Mouse (Mus musculus) spleen, postnatal 36 days (tissue): ENCODE measurements around the gene Atg9a.
"Not testable (repeated sequence)": the region's sequence is repeated elsewhere in the genome, so short reads cannot be mapped to it uniquely, and the experiment has no call there.

ENCODE experiments used
- DNase-seq, 2 experiments: peaks; one replicate each; pipeline ENCODE4 v3.0.0; 2022; ENCODE audit warnings: low spot score in 2 of 2, mixed read lengths in 1 of 2

The Atg9a gene

DNA sequence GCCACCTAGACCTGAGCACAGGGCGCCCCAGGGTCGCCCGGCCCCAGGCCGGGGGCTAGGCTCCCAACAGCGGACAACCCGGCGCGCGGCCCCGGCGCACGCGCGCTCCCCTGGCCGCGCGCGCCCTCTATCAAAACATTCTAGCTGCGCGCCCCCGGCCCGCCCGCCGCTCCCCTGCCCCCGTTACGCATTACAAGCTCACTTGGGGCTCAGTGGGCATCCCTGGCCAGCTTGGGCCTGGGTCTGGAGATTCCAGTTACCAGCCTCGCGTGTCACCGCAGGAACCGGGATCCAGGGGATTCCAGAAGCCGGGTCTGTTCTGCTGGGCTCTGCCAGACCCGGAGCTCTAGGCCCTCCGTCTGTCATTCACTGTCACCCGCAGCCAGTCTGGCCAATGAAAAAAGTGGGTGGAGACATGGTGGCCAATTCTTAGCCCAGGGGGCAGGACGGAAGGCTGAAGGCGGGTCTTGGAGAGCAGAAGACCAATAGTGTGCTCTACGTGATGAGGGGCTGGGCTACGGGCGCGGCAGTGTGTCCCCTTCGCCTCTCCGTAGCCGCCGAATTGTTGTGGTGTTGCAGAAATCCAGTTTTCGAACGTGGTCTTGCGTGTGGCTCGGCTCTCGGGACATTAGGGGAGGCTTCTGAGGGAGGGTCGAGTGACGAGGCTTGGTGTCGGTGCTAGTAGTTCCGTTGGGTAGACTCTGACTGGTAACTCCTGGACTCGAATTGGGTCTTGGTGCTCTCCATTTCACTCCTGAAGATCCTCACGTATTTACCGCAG, at the start of gene Atg9a, which contains the start of gene Ankzf1:
TSS of gene Atg9a (minus strand) at position 575 of the 781 bp plus-strand sequence.
TSS of gene Ankzf1 (plus strand) at position 530 of the 781 bp plus-strand sequence.
- DNase-seq = peak; percentile 97 to 98

DNA sequence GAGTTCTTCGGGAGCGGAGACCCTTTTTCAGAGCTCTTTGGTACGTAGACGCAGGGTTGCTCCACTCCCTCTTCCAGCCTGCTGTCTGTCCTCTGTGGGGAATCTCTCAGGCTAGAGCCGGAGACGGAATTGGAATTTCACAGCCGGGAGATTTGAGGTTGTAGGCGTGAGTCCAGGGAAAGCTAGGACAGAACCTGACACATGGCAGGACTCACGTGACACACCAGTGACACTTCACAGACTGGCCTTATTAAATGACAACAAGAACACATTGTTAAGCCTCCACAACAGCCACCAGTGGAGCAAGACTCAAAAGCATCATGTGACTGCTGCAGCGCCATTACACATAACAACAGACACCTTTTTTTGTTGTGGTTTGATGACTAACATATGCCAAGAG, 47.6 kb upstream of the Atg9a start:
- no peak for DNase-seq

DNA sequence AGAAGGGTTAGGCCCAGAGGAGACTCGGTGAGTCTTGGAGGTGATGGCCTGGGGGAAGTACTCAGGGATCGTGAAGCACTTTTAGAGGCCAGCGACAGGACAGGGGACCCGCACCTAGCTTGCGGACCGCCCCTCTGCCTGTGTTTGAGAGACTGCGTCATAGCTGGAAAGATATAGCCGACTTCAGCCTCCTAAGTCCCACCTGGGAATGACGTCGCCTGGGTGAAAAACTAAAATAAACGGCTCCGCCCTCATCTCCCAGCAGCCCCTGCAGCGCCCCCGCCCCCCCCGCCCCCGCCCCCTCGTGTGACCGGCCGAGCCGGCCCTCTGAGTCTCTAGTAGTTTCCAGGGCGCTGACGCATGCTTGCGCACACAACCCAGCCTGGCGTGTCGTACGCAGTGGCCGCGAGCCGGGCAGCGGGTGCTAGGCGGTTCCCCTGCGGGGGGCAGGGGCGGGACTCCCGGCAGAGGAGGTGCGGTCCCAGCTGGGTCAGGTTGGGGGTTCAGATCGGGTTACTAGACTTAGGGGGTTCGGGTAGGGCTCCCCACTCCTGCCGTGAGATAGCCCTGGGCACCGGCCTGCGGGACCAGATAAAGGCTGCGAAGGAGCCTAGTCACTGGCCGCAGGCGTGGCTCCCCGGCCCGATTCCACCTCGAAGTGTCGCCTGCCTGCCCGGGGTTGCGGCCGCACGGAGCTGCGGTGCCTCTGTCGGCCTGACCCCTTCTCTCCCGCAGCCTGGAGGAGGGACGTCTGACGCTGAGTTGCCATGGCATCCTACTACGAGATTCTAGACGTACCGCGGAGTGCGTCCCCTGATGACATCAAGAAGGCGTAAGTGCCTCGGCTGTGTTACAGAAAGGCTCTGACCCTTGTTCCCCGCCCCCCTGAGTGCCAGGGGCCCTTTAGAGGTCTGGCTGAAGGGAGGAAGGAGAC, 44.4 kb upstream of the Atg9a start, which contains the start of gene Dnajb2:
TSS of gene Dnajb2 (plus strand) at position 290 of the 934 bp plus-strand sequence.
- peak; percentile 89 to 90 for DNase-seq

DNA sequence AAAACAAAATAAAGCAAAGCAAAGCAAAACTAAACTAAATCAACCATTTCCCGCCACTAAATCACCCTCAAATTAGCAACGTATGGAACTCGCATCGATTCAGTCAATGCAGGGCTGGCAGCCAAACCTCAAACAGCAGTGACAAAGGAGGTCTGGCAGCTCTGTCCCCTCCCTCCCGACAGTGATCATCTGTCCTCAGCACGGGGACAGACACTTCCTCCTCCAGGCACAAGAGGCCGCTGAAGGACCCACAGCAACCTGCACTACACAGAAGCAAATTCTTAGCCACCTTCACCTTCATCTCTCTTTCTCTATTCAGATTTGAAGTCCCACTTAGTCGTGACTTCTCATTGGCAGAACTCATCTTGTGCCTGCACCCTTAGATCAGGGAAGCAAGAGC, 42.6 kb upstream of the Atg9a start:
- peak; percentile 78 to 81 for DNase-seq

DNA sequence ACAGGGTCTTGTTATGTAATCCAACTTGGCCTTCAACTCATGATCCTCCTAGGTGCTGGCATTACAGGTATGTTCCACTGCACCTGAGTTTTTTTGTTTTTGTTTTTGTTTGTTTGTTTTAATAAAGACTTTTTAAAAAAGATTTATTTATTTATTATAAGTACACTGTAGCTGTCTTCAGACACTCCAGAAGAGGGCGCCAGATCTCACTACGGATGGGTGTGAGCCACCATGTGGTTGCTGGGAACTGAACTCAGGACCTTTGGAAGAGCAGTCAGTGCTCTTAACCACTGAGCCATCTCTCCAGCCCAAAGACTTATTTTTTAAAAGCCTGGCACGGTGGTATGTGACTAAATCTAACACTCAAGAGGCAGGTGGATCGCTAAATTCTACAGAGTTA, 40.5 kb upstream of the Atg9a start:
- DNase-seq = not testable (repeated sequence)

DNA sequence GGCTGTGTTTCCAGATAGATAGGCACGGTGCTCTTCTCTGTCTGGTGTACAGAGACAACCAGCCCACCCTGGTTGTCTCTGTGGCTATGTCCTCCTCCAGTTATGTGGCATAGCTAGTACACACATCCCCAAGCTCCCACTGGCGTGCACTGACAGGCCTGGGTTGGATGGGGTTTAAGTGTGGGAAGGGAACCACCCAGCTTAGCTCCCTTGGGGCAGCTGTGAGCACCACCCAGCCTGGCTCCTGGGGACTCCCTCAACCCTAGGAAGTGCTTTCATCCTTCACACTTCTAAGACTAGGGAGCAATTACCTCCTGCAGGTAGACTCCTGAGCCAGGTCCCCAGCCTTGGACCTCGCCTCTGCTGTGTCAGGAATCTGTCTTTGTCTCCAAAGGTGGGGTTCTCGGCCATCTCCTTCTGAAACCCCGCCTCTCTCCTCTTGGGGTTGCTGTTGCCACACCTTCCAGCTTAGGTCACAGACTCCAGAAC, 39.7 kb upstream of the Atg9a start, which contains the start of gene A630095N17Rik:
TSS of gene A630095N17Rik (minus strand) at position 439 of the 489 bp plus-strand sequence.
- no peak for DNase-seq

DNA sequence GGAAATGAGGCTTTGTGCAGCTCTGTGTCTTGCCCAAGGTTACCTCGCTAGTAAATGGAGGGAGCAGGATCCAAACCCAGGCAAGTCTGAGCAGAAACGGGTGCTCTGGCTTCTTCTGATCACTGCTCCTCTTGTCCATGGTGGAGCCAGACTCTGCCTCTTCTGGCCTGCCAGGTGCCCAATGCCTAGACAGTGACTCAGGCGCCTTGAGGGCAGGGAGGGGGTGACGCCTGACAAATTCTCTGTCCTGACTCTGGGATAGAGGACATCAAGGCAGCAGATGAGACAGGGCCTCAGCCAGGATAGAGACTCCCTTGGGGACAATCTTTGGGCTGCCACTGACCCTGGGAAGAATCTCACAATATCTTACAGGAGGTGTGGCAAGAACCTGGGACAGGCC, 39.2 kb upstream of the Atg9a start:
- no peak for DNase-seq

DNA sequence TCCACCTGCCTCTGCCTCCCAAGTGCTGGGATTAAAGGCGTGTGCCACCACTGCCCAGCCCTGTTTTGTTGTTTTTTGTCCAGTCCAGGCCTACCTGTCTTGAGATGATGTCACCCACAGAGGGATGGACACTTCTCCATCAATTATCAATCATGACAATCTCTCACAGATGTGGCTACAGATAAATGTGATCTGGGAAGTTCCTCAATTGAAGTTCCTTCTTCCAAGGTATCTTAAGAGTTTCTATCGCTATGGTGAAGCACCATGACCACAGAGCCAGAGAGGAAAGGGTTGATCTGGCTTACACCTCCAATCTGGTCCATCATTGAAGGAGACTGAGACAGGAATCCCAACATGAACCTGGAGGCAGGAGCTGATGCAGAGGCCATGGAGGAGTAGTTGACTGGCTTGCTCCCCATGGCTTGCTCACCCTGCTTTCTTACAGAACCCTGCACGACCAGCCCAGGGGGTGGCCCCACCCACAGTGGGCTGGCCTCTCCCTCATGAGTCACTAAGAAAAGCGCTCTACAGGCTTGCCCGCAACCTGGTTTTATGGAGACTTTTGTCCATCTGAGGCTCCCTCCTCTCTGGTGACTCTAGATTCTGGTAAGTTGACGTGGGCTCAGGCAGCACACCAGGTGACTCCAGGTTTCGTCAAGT, 38.5 kb upstream of the Atg9a start:
- DNase-seq = no peak

DNA sequence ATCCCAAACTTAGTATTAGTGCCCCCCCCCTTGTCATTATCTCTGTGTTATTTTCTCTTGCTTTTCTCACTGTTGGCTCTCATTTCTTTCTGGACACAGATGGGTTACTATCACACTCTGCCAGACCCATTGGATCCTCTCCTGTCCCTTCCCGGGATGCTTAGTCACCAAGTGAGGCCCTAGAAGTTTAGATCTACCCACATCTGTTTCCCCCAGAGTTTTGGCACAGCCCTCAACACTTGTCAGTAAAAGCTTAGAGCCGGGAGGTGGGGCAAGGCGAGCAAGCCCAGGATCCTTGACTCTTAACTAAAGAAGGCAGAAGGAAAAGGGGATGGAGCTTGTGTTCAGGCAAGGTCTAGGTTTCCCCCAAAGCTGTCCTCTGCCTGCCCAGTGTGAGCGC, 37.2 kb upstream of the Atg9a start:
- peak in 1 of 2 experiments; percentile 65 for DNase-seq

DNA sequence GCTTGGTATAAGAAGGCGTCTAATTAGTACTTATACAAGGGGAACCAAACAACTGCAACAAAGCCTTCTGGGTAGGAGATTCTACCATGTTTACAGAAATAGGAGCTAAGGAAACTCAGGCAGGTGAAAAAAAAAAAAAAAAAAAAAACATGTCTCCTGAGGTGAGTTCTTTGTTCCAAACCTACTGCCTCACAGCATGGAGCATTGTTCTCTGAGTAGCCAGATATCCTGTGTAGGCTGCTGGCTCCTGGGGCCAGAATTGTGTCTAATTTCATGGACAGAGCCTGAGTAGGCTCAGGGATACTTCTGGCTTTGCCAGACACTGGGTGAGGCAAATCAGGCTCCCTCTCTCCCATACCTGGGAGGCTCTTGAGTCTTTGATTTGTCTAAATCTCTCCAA, 35.7 kb upstream of the Atg9a start:
- no peak for DNase-seq

DNA sequence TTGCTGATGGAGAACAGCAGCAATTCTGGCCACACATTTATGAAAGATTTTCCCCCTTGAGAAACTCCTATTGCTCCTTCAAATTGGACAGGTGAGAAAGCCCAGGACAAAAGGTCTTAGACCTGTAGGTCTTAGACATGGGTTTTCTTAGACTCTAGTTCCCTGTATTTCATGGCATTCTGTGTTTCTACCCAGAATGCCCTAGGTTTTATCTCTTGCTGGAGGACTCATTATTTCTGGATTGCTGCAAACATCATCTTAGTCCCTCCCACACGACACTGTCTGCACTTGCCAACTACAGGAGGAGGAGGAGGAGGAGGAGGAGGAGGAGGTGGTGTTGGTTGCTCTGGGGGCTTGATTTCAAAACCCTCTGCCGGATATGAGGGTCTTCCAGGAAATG, 34.1 kb upstream of the Atg9a start:
- no peak for DNase-seq

DNA sequence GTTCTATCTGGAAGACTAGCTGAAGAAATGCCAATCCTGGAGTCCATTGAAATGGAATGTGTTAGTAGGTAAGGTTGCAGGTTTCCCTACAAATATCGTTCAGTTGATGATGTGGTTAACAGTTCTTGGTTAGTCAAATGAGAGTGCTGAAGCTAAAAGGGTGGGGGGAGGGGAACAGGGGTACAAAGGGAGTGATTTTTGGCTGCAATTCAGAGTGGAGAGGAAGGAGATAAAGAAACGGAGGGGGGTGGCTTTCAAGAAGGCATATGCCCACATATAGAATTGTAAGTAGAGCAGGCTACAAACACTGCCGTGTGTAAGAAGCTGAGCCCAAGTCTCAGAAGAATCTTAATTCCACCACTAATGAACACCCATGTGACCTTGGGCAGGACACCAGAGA, 33.5 kb upstream of the Atg9a start:
- DNase-seq = no peak

DNA sequence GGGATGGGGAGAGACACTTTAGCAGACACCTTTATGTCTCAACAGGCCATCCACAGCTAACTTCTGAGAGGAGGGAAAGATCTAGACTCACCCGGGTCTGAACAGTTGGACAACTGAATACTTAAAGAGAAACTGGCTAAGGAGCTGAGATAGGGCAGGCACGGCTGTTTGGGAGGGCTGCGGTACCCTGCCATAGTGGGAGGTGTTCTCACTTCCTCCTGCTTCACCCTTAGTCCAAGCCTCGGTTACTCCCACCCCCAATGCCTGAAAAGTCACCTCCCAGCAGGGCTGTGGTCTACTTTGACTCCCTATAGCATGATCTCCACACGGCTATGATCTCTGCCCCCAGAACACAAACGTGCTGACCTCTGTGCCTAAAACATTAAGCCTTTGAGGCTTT, 31.5 kb upstream of the Atg9a start:
- DNase-seq = no peak

DNA sequence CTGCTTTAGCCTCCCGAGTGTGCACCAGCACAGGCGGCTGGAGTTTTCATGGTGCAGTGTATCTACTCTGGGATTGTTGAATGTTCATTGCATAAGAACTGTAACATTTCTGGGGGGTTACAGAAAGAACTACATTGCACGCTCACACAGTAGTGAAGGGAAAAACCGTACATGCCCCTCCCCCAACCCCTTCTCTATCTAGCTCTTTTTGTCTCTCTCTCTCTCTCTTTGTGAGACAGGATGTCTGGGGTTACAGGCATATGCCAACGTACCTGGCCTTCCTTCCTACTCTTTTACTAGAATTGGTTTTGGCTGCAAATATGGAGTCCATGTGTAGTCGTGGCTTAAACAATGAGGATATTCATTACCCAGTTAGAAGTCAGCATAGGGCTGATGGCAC, 30.9 kb upstream of the Atg9a start:
- no peak for DNase-seq

DNA sequence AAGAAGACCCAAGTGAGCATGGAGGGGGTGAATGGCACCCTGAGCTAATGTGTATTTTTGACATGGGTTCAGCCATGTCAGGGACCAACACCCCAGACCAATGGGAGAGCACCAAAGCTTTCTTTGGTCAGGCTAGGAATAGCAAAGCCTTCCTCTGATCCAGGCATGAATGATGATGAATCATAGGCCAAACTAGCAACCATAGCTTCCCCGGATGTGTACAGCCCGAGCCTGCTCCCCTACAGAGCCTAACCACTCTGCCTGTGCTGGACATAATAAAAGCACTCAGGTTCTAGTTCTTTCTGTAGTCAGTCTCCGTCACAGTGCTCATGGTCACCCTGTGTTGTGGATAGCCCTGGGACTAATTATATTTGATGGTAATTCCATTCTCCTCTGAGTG, 29.5 kb upstream of the Atg9a start:
- DNase-seq = no peak

DNA sequence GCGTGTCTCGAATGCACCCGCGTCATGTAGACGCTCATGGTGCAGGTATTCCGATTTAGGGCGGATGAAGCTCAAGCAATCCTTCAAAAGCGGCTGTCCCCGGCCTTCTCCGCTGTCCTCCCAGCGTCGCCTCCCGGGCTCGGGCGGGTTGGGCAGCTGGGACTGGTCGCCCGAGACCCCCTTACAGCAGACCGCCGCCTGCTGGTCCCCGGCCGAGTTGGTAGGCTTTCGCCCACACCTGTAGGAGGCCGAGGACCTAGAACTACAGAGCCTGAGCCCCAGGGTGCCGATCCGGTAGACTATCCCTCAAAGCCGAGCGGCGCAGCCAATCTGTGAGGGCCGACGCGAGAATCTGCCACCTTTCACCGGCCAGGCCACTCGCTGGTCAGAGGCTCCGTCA, 27.5 kb upstream of the Atg9a start, which contains the start of gene Tuba4a:
TSS of gene Tuba4a (minus strand) at position 335 of the 400 bp plus-strand sequence.
- peak; percentile 36 to 41 for DNase-seq

DNA sequence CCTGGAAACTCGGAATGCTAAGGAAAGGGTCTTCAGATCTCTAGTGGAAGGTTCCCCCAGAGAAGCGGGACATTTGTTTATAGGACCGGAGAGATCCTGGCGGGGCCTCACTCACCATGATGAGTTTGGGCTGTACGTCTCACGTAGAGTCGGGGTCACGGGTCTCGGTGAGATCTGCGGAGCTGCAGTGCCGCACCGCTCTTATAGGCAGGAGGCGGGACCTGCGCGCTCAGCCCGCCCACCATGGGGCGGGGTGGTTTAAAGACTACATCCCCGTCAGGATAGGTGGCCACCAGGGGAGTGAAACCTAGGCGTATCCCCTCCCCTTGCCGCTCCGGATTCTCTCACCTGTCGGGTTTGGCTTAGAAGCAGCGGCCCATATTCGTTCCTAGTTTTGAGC, 27.1 kb upstream of the Atg9a start:
- DNase-seq = peak; percentile 96 to 97

DNA sequence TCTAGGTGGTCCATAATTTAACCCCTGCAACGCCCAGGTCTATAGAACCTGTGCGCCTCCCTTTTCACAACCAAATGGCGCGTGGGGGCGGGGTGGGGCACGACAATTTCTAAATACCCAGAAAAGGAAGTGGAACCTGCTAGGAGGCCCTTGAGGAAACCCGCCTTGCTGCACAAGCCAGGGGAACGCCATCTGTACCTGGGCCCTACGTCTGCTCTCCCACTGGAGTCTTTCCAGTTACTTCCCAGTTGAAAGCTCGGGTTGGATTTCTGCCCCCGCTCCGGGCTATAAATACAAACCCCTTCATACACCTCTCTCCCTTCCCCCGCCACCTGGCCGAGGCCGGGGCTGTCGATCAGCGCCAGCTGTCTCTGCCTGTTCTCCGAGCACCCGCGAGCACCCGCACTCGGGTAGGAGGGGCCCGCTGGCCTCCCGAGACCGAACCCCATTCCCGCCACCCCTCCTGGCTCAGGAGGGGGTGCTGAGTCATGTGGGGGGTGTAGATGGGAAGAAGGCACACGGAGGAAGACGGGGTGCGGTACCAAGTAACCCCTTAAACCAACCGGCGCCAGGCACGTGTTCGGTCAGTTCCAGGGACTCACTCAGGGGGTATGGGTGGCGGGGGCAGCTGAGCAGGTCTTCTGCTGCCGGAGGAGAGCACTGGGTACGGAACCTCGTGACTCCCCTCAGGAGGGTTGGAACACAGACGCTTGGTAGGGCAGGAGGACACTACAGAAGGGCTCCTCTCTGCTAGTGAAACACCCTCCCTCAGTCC, 26.4 kb upstream of the Atg9a start:
- peak; percentile 76 to 78 for DNase-seq

DNA sequence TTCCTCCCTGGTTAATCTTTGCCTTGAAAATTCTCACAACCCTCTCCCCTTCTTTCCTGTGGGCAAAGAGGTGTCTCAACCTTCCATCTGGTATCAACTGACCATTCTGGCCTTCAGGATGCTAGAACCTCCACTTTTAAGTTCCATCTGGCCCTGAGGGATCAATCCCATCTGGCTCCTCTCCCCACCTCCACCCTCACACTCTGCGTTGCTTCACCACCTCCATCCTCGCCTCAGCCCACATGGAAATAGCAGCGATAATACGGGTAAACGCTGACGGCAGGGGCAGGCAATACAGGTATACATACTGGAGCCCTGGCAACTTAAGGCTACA, 25.9 kb upstream of the Atg9a start:
- DNase-seq = no peak

DNA sequence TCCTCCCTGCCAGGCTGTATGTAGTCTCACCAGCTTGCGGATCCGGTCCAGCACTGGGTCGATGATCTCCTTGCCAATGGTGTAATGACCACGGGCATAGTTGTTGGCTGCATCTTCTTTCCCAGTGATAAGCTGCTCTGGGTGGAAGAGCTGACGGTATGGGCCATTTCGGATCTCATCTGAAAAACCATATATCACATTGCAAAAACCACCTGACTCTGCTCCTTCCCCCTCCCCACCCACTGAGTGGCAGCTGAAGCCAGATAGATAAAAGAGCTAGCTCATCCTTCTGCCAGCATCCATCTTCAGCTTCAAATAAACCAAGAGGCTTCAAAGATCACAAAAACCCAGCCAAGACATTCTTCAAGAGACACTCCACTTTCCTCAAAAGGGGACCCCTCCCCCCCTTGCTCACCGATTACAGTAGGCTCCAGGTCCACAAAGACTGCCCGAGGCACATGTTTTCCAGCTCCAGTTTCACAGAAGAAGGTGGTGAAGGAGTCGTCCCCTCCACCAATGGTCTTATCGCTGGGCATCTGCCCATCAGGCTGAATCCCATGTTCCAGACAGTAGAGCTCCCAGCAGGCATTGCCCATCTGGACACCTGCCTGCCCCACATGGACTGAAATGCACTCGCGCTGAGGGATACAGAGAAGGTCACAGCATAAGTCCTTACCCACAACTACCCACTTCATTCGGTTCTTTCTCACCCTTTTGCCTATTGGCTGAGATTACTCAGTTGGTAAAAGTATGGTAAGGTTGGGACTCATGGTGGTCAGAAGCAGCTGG, 25.0 kb upstream of the Atg9a start:
- DNase-seq = peak; percentile 50 to 71
